ENCODE assay signal across 13 mouse cellular contexts in genomic region chr3:136994361-136995083, GRCm38 (mm10).
DNase-seq lines count a peak whose midpoint lies in the region; ATAC-seq and TF ChIP-seq lines count a peak whose summit lies in the region.
"Had no signal": no experiment of that assay in that cellular context is flagged by ENCODE, and none has a peak within 500 bp of the region (broad histone marks: within the 10 kb centered on the region; RNA-seq: fewer than 3 reads in every experiment).

No protein-coding gene starts in this region.

- intact Hi-C loops in heart, adult 2 months (cut with DNase I), result no loop called here
- intact Hi-C loops in heart, postnatal 10 days (cut with DNase I), result loop anchor here (10.0 kb wide), 1 partner anchor 1110 kb away; no protein-coding TSS in a partner anchor
- intact Hi-C loops in left cerebral cortex, adult 2 months (cut with DNase I), result loop anchor here (5.0 to 10.0 kb wide), 4 partner anchors 213 to 1110 kb away; no protein-coding TSS in a partner anchor
- intact Hi-C loops in left cerebral cortex, postnatal 4 days (cut with DNase I), result no loop called here

- TF ChIP-seq CTCF in heart, adult 2 months (IDR thresholded peaks at IDR 0.05), result peak; percentile 59
- TF ChIP-seq CTCF in left cerebral cortex, adult 2 months (IDR thresholded peaks at IDR 0.05), result peak; percentile 43

- no peak for ATAC-seq in erythroid progenitor cell, adult 5-6 weeks (replicated peaks; ENCODE audit: low FRiP score, poor library complexity, severe bottlenecking)
- ATAC-seq in activated CD4-positive, CD25-positive, alpha-beta regulatory T cell, adult 4 months, result no peak
- ATAC-seq: CD4-positive, CD25-positive, alpha-beta regulatory T cell, adult 4 months had no signal

- no peak for TF ChIP-seq EP300 in heart, adult 2 months (IDR thresholded peaks at IDR 0.05; ENCODE audit: insufficient read depth, low read depth, low read length)

- 81% methylated on average over 8 of the region's 8 CpGs for WGBS in heart, adult 2 months

- no peak for TF ChIP-seq POLR2A in heart, adult 2 months (IDR thresholded peaks at IDR 0.05; ENCODE audit: insufficient read depth, low read depth, low read length)

- no peaks in the 10 kb centered on the region for H3K27me3 ChIP-seq in heart, adult 2 months (ENCODE audit: control insufficient read depth, insufficient read depth, low read length)

- no peak overlapping the region for H3K4me3 ChIP-seq in heart, adult 2 months
- no peak overlapping the region for H3K4me3 ChIP-seq in left cerebral cortex, adult 2 months
- H3K4me3 ChIP-seq: heart, embryonic 10.5 days had no signal

- H3K36me3 ChIP-seq in heart, adult 2 months (ENCODE audit: control insufficient read depth, insufficient read depth, low read length), result no peaks in the 10 kb centered on the region
- H3K36me3 ChIP-seq: heart, embryonic 10.5 days had no signal

- DNase-seq in heart, adult 2 months, result peak in 1 of 2 experiments; percentile 4
- DNase-seq in heart, postnatal 10 days, result no peak
- DNase-seq in left cerebral cortex, adult 2 months (ENCODE audit: extremely low spot score in 1 of 2, low spot score in 2 of 2), result no peak
- DNase-seq in left cerebral cortex, postnatal 4 days, result no peak
- DNase-seq in adipocyte (ENCODE audit: low spot score), result peak; percentile 56
- DNase-seq in cerebellum, postnatal 25 days, result peak; percentile 61 to 64
- DNase-seq: liver; thymus, adult 2 months had no signal

- H3K79me2 ChIP-seq in heart, adult 2 months (replicated peaks; ENCODE audit: control insufficient read depth, insufficient read depth, low read length), result no peaks in the 10 kb centered on the region

- H3K9ac ChIP-seq in heart, adult 2 months (ENCODE audit: low read depth, low read length), result no peak overlapping the region
- H3K9ac ChIP-seq: hindbrain, embryonic 14.5 days had no signal

- H3K4me1 ChIP-seq in heart, adult 2 months (ENCODE audit: control insufficient read depth, insufficient read depth, low read length), result no peaks in the 10 kb centered on the region
- H3K4me1 ChIP-seq: heart, embryonic 10.5 days had no signal

- no peak overlapping the region for H3K27ac ChIP-seq in heart, adult 2 months
- H3K27ac ChIP-seq in left cerebral cortex, adult 2 months, result peak overlapping the region; percentile 7; the same call in 1 of the 2 replicates
- H3K27ac ChIP-seq: heart, embryonic 10.5 days; hindbrain, embryonic 14.5 days had no signal

Comparison
In these comparisons a context has a peak if more than half of its experiments do, and no peak if none do; other contexts are left out.
1. intact Hi-C loops: an anchor here in heart, postnatal 10 days (10.0 kb wide) and left cerebral cortex, adult 2 months (5.0 to 10.0 kb wide); none called in heart, adult 2 months and left cerebral cortex, postnatal 4 days.
2. DNase-seq: peak in adipocyte (single experiment) and cerebellum, postnatal 25 days (2 of 2); none in heart, postnatal 10 days (0 of 2), left cerebral cortex, adult 2 months (0 of 2) and left cerebral cortex, postnatal 4 days (single experiment).